In genomic region chr10:105774382-105774781, GRCm38 (mm10) we compare ENCODE assay signal across 9 mouse cellular contexts.
DNase-seq lines count a peak whose midpoint lies in the region; ATAC-seq lines count a peak whose summit lies in the region.
"Had no signal": no experiment of that assay in that cellular context is flagged by ENCODE, and none has a peak within 500 bp of the region (broad histone marks: within the 10 kb centered on the region; RNA-seq: fewer than 3 reads in every experiment).

No protein-coding gene starts in this region.

- no peaks in the 10 kb centered on the region for H3K27me3 ChIP-seq in intestine, embryonic 15.5 days (replicated peaks)

- peak; percentile 82 for ATAC-seq in intestine, embryonic 15.5 days
- ATAC-seq in megakaryocyte-erythroid progenitor cell, adult 5-6 weeks (replicated peaks; ENCODE audit: low FRiP score, low TSS enrichment, poor library complexity, severe bottlenecking) = peak; percentile 98

- H3K4me3 ChIP-seq in intestine, embryonic 15.5 days (replicated peaks) = no peak overlapping the region
- H3K4me3 ChIP-seq: myocyte had no signal

- H3K9me3 ChIP-seq in intestine, embryonic 15.5 days = no peaks in the 10 kb centered on the region

- no peaks in the 10 kb centered on the region for H3K4me1 ChIP-seq in intestine, embryonic 15.5 days (replicated peaks)

- DNase-seq in adrenal gland, adult (ENCODE audit: inconsistent age in 2 of 2, low spot score in 1 of 2) = peak; percentile 32 to 81
- DNase-seq in adrenal gland, postnatal 4 days (ENCODE audit: low spot score in 2 of 2) = no peak
- peak; percentile 68 for DNase-seq in cerebellum, adult 9-11 months
- DNase-seq in frontal cortex, postnatal 25 days (ENCODE audit: low spot score in 2 of 2) = peak; percentile 63 to 68
- DNase-seq in left cerebral cortex, adult 8-10 months (ENCODE audit: low spot score in 2 of 2) = peak; percentile 52 to 58
- peak; percentile 61 for DNase-seq in right cerebral cortex, postnatal 25 days

- 13% methylated on average over 6 of the region's 6 CpGs for WGBS in intestine, embryonic 15.5 days

- no peak overlapping the region for H3K27ac ChIP-seq in intestine, embryonic 15.5 days

- H3K9ac ChIP-seq in intestine, embryonic 15.5 days = no peak overlapping the region

- no peaks in the 10 kb centered on the region for H3K36me3 ChIP-seq in intestine, embryonic 15.5 days

- no peak overlapping the region for H3K4me2 ChIP-seq in intestine, embryonic 15.5 days (replicated peaks)

Comparison
In these comparisons a context has a peak if more than half of its experiments do, and no peak if none do; other contexts are left out.
1. DNase-seq: peak in adrenal gland, adult (2 of 2), cerebellum, adult 9-11 months (single experiment), frontal cortex, postnatal 25 days (2 of 2), left cerebral cortex, adult 8-10 months (2 of 2) and right cerebral cortex, postnatal 25 days (single experiment); none in adrenal gland, postnatal 4 days (0 of 2).